Mouse (Mus musculus) thymus, adult 2 months (tissue): Measurements from ENCODE around the gene Tbc1d16.

Experiments
- CTCF ChIP-seq: fragments of 200-500 bp; IDR thresholded peaks from 2 replicates; pipeline ENCODE4 v1.5.1; 2012; ENCODE audit warnings: mild to moderate bottlenecking, control low read depth, low read length, moderate library complexity, borderline replicate concordance; ENCODE audit not compliant: control insufficient read depth, poor library complexity, insufficient read depth; ENCODE audit errors: extremely low read depth
- POLR2A ChIP-seq: fragments of 200-500 bp; IDR thresholded peaks from 2 replicates; pipeline ENCODE4 v1.6.1; 2012; ENCODE audit warnings: mild to moderate bottlenecking, low read length, control low read depth, moderate library complexity; ENCODE audit not compliant: control insufficient read depth, poor library complexity, insufficient read depth; ENCODE audit errors: extremely low read depth

DNA sequence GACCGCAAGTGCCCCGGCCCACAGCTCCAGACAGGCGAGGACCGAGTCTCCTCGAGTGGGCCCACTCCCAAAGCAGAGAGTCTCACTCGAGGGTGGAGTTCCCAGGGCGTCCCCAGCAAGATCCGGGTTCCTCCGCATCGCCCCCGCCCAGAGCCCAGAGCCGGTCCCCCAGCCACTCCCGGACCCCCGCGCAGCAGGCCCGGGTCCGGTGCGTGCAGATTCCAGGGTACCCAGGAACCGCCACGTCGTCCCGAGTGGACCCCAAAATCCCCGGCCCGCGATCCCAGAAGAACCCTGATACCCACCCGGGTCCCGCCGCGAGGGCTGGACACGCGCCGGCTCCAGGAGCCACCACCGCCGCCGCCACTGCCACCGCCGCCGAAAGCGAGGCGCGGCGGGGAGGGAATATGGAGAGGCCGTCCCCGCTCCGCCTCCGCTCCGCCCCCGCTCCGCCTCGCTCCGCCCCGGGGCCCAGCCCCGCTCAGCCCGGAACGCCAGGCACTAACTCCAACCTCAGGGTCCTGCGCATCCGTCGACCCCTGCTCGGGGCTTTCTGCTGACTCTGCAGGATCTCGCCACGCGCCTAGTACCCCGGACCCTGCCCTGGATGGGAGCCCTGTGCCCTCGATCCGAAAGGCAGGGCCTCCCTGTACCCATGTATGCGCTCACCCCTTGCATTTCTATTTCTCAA, at the start of gene Tbc1d16, which contains the start of gene Ccdc40:
- TF ChIP-seq POLR2A, result peak; percentile 42; the same call in 1 of the 2 replicates
- no peak for TF ChIP-seq CTCF
